Mouse (Mus musculus) hindbrain, embryonic 14.5 days (tissue): Measurements from ENCODE around the gene Kcnh4. TPM values are rescaled to one million over a fixed set of nuclear protein-coding genes. Genes with fewer than 3 reads are reported as not detected.

ENCODE experiments used
- ATAC-seq: fragments of 200-750 bp; cut with Nextera tagmentation; 2 replicates; pipeline ENCODE4 v1.8.0; 2017; ENCODE audit warnings: moderate number of reproducible peaks, mild to moderate bottlenecking, moderate TSS enrichment, moderate library complexity; ENCODE audit not compliant: low FRiP score
- DNase-seq: peaks from one replicate; pipeline ENCODE4 v3.0.0-alpha.2; 2015; ENCODE audit warnings: low spot score
- H3K27ac ChIP-seq: fragments of 300-500 bp; sonication (generic); 2 replicates; pipeline ENCODE4 v1.5.1; 2014; ENCODE audit warnings: mild to moderate bottlenecking, moderate library complexity
- H3K27me3 ChIP-seq: fragments of 300-500 bp; sonication (generic); 2 replicates; pipeline ENCODE4 v1.6.1; 2014; ENCODE audit warnings: mild to moderate bottlenecking, low read length, mixed read lengths; ENCODE audit not compliant: control insufficient read depth, insufficient read depth
- H3K36me3 ChIP-seq: fragments of 300-500 bp; sonication (generic); replicated peaks from 2 replicates; pipeline ENCODE4 v1.6.1; 2014; ENCODE audit not compliant: control insufficient read depth, insufficient read depth
- H3K4me1 ChIP-seq: fragments of 300-500 bp; sonication (generic); replicated peaks from 2 replicates; pipeline ENCODE4 v1.6.1; 2014; ENCODE audit warnings: antibody characterized with exemption, low read length, mixed read lengths; ENCODE audit not compliant: control insufficient read depth, insufficient read depth
- H3K4me2 ChIP-seq: fragments of 300-500 bp; sonication (generic); replicated peaks from 2 replicates; pipeline ENCODE4 v1.6.1; 2014; ENCODE audit warnings: mild to moderate bottlenecking, moderate library complexity
- H3K4me3 ChIP-seq: fragments of 300-500 bp; sonication (generic); replicated peaks from 2 replicates; pipeline ENCODE4 v1.5.1; 2014; ENCODE audit warnings: mild to moderate bottlenecking, low read length
- H3K9ac ChIP-seq: fragments of 300-500 bp; sonication (generic); 2 replicates; pipeline ENCODE4 v1.6.1; 2014
- H3K9me3 ChIP-seq: fragments of 300-500 bp; sonication (generic); 2 replicates; pipeline ENCODE4 v1.6.1; 2016; ENCODE audit warnings: low read length; ENCODE audit not compliant: control insufficient read depth
- WGBS: fragments of 180-500 bp; shearing (Covaris S2); extraction: QIAGEN DNeasy Blood & Tissue Kit; methylation state at CpG from one replicate; pipeline ENCODE4 v1.1.7; 2014; 5-methylcytosine and 5-hydroxymethylcytosine counted together
- polyA plus RNA-seq: library from polyadenylated mRNA; unstranded; fragments of >200 nt; fragmentation: Nextera tagmentation; extraction: Ambion mirVana; gene quantifications from 2 replicates; pipeline ENCODE4 v1.2.1, GENCODE M21; 2014

Kcnh4 gene
- polyA plus RNA-seq, 1 experiment from 2014 or later = 7.6 TPM

DNA sequence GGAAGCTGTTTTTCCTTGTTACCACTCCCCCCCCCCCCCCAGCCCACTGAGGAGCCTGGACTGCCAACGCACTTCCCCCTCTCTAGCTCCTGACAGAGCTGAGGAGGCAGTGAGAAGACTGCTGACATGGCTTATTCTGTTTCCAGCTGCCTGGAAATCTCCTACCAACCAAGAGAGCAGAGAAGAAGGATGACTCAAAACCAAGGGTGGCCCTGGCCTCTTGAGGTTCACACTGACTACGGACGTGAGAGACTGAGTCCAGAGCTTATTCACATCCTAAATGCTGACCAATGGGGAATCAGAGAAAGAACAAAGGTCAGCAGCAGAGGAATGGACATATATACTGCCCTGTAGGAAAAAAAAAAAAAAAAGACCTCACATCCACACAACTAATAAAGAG, 40.4 kb downstream of the Kcnh4 start:
- Histone ChIP-seq H3K27me3 (no peaks in the 10 kb centered on the region), H3K36me3 (peaks cover 40% of the 10 kb centered on the region), H3K4me2 (no peak overlapping the region), H3K9me3 (no peaks in the 10 kb centered on the region), H3K27ac (no peak overlapping the region), H3K9ac (no peak overlapping the region), H3K4me3 (no peak overlapping the region), H3K4me1 (peaks cover 8% of the 10 kb centered on the region)
- ATAC-seq (no peak), DNase-seq (no peak)
- WGBS = 79% methylated on average over 3 of the region's 3 CpGs

DNA sequence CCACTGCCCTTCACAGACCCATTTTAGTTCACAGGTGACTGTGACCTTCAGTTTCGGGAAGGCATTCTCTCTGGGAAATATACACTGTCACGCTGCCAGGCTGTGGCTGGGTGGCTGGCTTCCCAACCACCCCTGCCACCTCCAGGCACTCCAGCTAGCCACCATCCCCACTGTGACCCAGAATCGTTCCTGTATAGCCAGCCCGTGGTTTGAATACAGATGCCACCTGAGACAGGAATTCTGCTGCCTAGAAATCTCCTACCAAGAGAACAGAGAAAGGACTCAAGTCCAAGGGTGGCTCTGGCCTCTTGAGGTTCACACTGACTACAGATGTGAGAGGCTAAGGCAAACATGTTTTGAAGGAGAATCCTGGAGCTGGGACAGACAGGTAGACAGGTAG, 40.9 kb downstream of the Kcnh4 start:
- no peak for ATAC-seq
- no peak for DNase-seq
- H3K36me3 ChIP-seq = peaks cover 40% of the 10 kb centered on the region

GRCm38 (mm10) chr11:100718462-100718861, 41.3 kb downstream of the Kcnh4 start:
- H3K9me3 ChIP-seq = no peaks in the 10 kb centered on the region
- peaks cover 8% of the 10 kb centered on the region for H3K4me1 ChIP-seq
- no peaks in the 10 kb centered on the region for H3K27me3 ChIP-seq
- no peak overlapping the region for H3K4me2 ChIP-seq
- peaks cover 40% of the 10 kb centered on the region for H3K36me3 ChIP-seq
- H3K9ac ChIP-seq = no peak overlapping the region
- ATAC-seq = no peak
- no peak for DNase-seq
- WGBS = 92% methylated on average over 7 of the region's 7 CpGs
- no peak overlapping the region for H3K4me3 ChIP-seq
- H3K27ac ChIP-seq = no peak overlapping the region

More for the DNA sequence above, 40.9 kb downstream of the Kcnh4 start:
- H3K27me3 ChIP-seq = no peaks in the 10 kb centered on the region
- H3K9ac ChIP-seq = no peak overlapping the region
- H3K27ac ChIP-seq = no peak overlapping the region
- H3K4me3 ChIP-seq = no peak overlapping the region
- H3K9me3 ChIP-seq = no peaks in the 10 kb centered on the region
- H3K4me1 ChIP-seq = peaks cover 8% of the 10 kb centered on the region
- 89% methylated on average over 4 of the region's 4 CpGs for WGBS
- no peak overlapping the region for H3K4me2 ChIP-seq

GRCm38 (mm10) chr11:100716649-100717048, 43.1 kb downstream of the Kcnh4 start:
- H3K36me3 ChIP-seq = peaks cover 40% of the 10 kb centered on the region
- H3K4me1 ChIP-seq = peaks cover 5% of the 10 kb centered on the region
- H3K9ac ChIP-seq = no peak overlapping the region
- no peak overlapping the region for H3K4me2 ChIP-seq
- H3K9me3 ChIP-seq = no peaks in the 10 kb centered on the region
- 87% methylated on average over 3 of the region's 3 CpGs for WGBS
- H3K4me3 ChIP-seq = no peak overlapping the region
- DNase-seq (no peak), ATAC-seq (no peak)
- no peak overlapping the region for H3K27ac ChIP-seq
- H3K27me3 ChIP-seq = no peaks in the 10 kb centered on the region

DNA sequence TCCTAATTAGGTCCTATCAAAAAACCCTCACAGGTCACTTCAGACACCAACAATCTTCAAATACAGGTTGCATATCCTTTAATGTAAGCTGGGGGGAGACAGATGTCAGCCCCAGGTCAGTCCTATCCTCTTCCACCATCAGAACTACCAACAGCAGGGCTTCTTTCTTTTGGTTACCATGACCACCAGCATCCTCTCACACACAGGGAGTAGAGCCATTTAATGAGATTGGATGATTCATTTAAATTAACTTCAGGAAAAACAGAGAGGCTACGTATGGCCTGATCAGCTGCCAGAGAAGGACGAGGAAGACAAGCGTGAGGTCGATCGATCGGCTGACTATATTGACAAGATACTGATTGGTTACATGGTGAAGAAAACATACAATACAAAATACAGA, 44.8 kb downstream of the Kcnh4 start:
- Histone ChIP-seq H3K36me3 (peaks cover 47% of the 10 kb centered on the region), H3K9me3 (no peaks in the 10 kb centered on the region), H3K4me3 (no peak overlapping the region), H3K27ac (no peak overlapping the region), H3K4me1 (peaks cover 13% of the 10 kb centered on the region), H3K9ac (no peak overlapping the region), H3K27me3 (no peaks in the 10 kb centered on the region), H3K4me2 (no peak overlapping the region)
- 71% methylated on average over 6 of the region's 6 CpGs for WGBS
- no peak for DNase-seq
- no peak for ATAC-seq

DNA sequence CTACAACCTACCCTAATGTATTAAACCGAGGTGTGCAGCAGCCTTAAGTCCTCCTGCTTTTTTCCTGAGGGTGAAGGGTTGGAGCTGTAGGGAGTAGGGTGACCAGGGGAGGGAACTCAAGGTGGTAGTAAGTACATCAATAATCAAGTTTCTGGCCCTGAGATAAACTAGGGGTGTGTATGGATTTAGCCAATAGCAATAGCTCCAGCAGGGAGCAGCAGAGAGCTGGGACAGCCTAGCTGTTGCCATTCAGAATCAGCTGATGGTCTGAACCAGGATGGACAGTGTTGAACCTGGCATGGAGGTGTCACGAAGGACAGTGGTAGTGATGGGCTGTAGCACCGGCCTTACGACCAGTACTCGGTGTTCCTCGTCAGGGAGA, 45.2 kb downstream of the Kcnh4 start:
- ATAC-seq = 0 out of 2 replicates have a peak, but pooled peaks have one; percentile 15
- Histone ChIP-seq H3K27ac (no peak overlapping the region), H3K36me3 (peaks cover 52% of the 10 kb centered on the region), H3K9ac (no peak overlapping the region), H3K4me3 (no peak overlapping the region), H3K4me1 (peaks cover 13% of the 10 kb centered on the region), H3K27me3 (no peaks in the 10 kb centered on the region), H3K9me3 (no peaks in the 10 kb centered on the region), H3K4me2 (no peak overlapping the region)
- peak; percentile 80 for DNase-seq
- WGBS = 32% methylated on average over 6 of the region's 6 CpGs

DNA sequence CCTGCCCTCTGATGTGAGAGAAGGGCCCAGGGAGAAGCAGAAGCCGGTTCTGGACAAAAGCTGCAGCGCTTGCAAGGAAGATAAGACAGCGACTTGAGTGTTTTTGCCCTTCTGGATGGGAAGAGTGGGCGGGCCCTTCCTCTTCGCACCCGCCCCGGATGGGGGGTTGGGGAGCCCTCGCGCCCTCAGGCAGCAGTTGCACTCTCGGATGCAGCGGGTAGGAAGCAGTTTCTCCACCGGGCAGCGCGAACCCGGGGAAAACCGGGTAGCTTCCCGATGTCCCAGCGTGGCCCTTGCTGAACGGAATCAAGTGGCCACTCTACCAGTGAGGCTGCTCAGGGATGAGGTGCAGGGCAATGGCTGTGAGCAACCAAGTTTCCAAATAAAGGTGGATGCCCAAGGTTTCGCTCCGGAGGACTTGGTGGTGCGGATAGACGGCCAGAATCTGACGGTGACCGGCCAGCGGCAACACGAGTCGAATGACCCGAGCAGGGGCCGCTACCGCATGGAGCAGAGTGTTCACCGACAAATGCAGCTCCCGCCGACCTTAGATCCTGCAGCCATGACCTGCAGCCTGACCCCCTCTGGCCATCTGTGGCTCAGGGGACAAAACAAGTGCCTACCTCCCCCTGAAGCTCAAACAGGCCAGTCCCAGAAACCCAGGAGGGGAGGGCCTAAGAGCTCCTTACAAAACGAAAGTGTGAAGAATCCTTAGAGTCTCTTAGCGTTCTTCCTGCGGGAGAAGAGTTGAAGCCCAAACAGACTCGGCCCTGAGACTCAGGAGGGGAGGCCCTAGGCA, 45.8 kb downstream of the Kcnh4 start, which contains the start of gene Hspb9:
Gene Hspb9, plus strand, starts transcription at position 116 of the 799 bp plus-strand sequence.
- Histone ChIP-seq H3K9me3 (no peaks in the 10 kb centered on the region), H3K4me2 (peak within 1 kb of the TSS; percentile 35), H3K27ac (no peak within 1 kb of the TSS), H3K4me1 (peaks cover 13% of the 10 kb centered on the region), H3K4me3 (no peak within 1 kb of the TSS), H3K9ac (peak within 1 kb of the TSS; percentile 39; the same call in 1 of the 2 replicates), H3K36me3 (peaks cover 54% of the 10 kb centered on the region), H3K27me3 (no peaks in the 10 kb centered on the region)
- no peak for ATAC-seq
- 7% methylated on average over 38 of the region's 38 CpGs for WGBS
- no peak for DNase-seq

GRCm38 (mm10) chr11:100713174-100713573, 46.6 kb downstream of the Kcnh4 start:
- Histone ChIP-seq H3K9me3 (no peaks in the 10 kb centered on the region), H3K4me2 (peak overlapping the region; percentile 35; the same call in 1 of the 2 replicates), H3K36me3 (peaks cover 54% of the 10 kb centered on the region), H3K4me1 (peaks cover 13% of the 10 kb centered on the region), H3K27me3 (no peaks in the 10 kb centered on the region), H3K9ac (0 out of 2 replicates have a peak overlapping the region, but pooled peaks have one; percentile 39), H3K27ac (no peak overlapping the region), H3K4me3 (no peak overlapping the region)
- 63% methylated on average over 4 of the region's 4 CpGs for WGBS
- ATAC-seq = no peak
- no peak for DNase-seq

GRCm38 (mm10) chr11:100711783-100712615, 47.7 kb downstream of the Kcnh4 start, which contains the start of gene Kat2a:
TSS of gene Kat2a (minus strand) at chr11:100712465.
- Histone ChIP-seq H3K9me3 (no peaks in the 10 kb centered on the region), H3K36me3 (peaks cover 54% of the 10 kb centered on the region), H3K27ac (peak within 1 kb of the TSS; percentile 80), H3K4me2 (peak within 1 kb of the TSS; percentile 86), H3K4me3 (peak within 1 kb of the TSS; percentile 93), H3K4me1 (peaks cover 13% of the 10 kb centered on the region), H3K9ac (peak within 1 kb of the TSS; percentile 92), H3K27me3 (no peaks in the 10 kb centered on the region)
- 2% methylated on average over 47 of the region's 48 CpGs for WGBS
- ATAC-seq (peak; percentile 84), DNase-seq (peak; percentile 90)
